Mouse (Mus musculus) limb, embryonic 11.5 days (tissue): ENCODE measurements at regions not wholly inside any gene's neighbourhood (a gene's known extent, or its start where the extent isn't known, plus 50 kb on each side); places are given as distances from the start of the nearest gene placed in this dataset.

Experiments used
- ATAC-seq: fragments of 200-750 bp; cut with Nextera tagmentation; 2 replicates; pipeline ENCODE4 v1.8.0; 2017; ENCODE audit warnings: low read depth; ENCODE audit not compliant: insufficient number of reproducible peaks, low FRiP score, low TSS enrichment
- DNase-seq: peaks from one replicate; pipeline ENCODE4 v3.0.0-alpha.2; 2015; ENCODE audit warnings: low spot score
- H3K27ac ChIP-seq: fragments of 300-500 bp; sonication (generic); replicated peaks from 2 replicates; pipeline ENCODE4 v1.5.1; 2014; ENCODE audit warnings: low read depth, mild to moderate bottlenecking, low read length
- H3K27me3 ChIP-seq: fragments of 300-500 bp; sonication (generic); 2 replicates; pipeline ENCODE4 v1.6.1; 2014; ENCODE audit warnings: mild to moderate bottlenecking, low read length, mixed read lengths; ENCODE audit not compliant: control insufficient read depth, insufficient read depth
- H3K36me3 ChIP-seq: fragments of 300-500 bp; sonication (generic); 2 replicates; pipeline ENCODE4 v1.6.1; 2014; ENCODE audit warnings: mild to moderate bottlenecking, low read length, moderate library complexity, mixed read lengths; ENCODE audit not compliant: control insufficient read depth, insufficient read depth
- H3K4me1 ChIP-seq: fragments of 300-500 bp; sonication (generic); 2 replicates; pipeline ENCODE4 v1.6.1; 2014; ENCODE audit warnings: low read length, mixed read lengths; ENCODE audit not compliant: control insufficient read depth, insufficient read depth
- H3K4me2 ChIP-seq: fragments of 300-500 bp; sonication (generic); 2 replicates; pipeline ENCODE4 v1.6.1; 2014; ENCODE audit warnings: low read depth, mild to moderate bottlenecking, moderate library complexity; ENCODE audit not compliant: severe bottlenecking
- H3K4me3 ChIP-seq: fragments of 300-500 bp; sonication (generic); 2 replicates; pipeline ENCODE4 v1.5.1; 2014; ENCODE audit warnings: low read depth, low read length
- H3K9ac ChIP-seq: fragments of 300-500 bp; sonication (generic); 2 replicates; pipeline ENCODE4 v1.6.1; 2014; ENCODE audit warnings: mild to moderate bottlenecking, low read length
- H3K9me3 ChIP-seq: fragments of 300-500 bp; sonication (generic); 2 replicates; pipeline ENCODE4 v1.6.1; 2016; ENCODE audit warnings: low read length; ENCODE audit not compliant: control insufficient read depth
- WGBS: fragments of 180-500 bp; shearing (Covaris S2); extraction: QIAGEN DNeasy Blood & Tissue Kit; methylation state at CpG from one replicate; pipeline ENCODE4 v1.1.7; 2014; 5-methylcytosine and 5-hydroxymethylcytosine counted together

DNA sequence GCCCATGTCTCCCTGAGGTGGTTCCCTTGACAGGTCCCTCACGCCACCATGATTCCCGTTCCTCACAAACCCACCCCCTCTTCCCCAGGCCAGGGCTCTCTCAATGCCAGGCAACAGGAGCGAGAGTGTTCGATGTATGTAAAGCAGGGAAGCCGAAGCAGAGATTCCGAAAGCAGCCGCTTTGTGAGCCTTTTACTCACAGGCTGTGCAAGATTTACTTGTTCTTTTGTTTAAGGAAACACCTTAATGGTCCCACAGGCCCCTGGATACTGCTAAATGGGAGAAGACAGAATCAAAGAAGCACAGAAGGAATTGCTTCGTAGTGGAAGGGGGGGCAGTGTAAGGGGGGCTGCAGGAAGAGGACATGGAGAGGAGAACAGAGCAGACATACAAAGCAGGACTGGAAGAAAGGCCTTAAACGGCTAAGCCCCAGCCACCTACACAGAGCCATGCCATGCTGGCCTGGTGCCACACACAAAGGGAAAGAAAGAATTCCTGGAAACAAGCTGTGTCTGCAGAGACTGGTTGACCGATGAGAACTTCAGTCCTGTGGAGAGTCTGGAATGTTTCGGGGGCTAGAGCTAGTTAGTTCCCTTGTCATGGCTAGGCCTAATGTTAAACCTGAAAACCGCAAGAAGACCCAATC, 270.1 kb upstream of the Sdk2 start:
- DNase-seq (no peak), ATAC-seq (no peak)
- H3K27ac ChIP-seq: no peak overlapping the region
- H3K4me1 ChIP-seq: no peaks in the 10 kb centered on the region
- H3K4me2 ChIP-seq: no peak overlapping the region
- no peaks in the 10 kb centered on the region for H3K9me3 ChIP-seq
- no peaks in the 10 kb centered on the region for H3K36me3 ChIP-seq
- WGBS: 75% methylated on average over 12 of the region's 12 CpGs
- H3K4me3 ChIP-seq: no peak overlapping the region
- H3K9ac ChIP-seq: no peak overlapping the region
- H3K27me3 ChIP-seq: no peaks in the 10 kb centered on the region

DNA sequence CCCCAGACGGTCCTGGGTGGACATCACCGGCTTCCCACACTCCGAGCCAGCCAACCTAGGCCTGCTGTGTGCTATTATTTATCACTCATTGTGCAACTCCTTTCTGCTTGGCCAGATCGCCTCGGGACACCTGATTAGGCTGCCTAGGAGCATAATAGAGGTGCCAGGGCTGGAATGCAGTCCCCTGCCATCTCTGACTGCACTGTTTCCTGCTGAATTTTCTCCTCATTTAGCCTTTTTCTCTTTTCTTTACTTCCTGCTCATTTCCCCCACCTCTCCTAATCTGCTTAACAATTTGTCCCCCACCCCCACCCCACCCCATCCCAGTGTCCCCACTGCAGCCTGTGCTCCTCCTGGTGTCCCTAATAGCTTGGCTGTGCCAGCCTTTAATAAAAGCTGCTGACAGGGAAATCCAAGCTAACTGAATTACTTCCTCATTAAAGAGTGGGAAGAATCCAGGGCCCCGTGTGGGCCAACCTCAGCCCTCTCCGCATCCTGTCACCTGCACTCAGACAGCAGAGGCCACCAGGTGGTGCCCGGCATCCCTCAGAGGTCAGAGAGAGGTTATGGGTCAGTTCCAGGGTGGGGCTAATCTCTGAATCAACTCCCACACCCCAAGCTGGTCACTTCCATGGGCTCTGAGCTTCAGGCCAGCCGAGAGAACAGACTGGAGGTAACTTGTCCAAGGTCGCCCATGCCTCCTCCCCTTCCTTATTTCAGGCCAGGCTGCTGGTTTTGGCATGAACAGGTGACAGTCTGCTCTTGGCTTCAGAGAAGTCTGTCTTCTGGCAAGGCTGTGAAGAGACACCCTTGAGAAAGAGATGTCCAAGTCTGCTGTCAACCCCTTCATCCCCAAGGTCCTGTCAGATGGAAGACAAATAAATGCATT, 269.3 kb upstream of the Sdk2 start:
- Histone ChIP-seq H3K4me3 (no peak overlapping the region), H3K9me3 (no peaks in the 10 kb centered on the region), H3K27me3 (no peaks in the 10 kb centered on the region), H3K27ac (no peak overlapping the region), H3K4me2 (no peak overlapping the region), H3K9ac (no peak overlapping the region), H3K4me1 (no peaks in the 10 kb centered on the region), H3K36me3 (no peaks in the 10 kb centered on the region)
- no peak for DNase-seq
- ATAC-seq: no peak
- 40% methylated on average over 10 of the region's 10 CpGs for WGBS

DNA sequence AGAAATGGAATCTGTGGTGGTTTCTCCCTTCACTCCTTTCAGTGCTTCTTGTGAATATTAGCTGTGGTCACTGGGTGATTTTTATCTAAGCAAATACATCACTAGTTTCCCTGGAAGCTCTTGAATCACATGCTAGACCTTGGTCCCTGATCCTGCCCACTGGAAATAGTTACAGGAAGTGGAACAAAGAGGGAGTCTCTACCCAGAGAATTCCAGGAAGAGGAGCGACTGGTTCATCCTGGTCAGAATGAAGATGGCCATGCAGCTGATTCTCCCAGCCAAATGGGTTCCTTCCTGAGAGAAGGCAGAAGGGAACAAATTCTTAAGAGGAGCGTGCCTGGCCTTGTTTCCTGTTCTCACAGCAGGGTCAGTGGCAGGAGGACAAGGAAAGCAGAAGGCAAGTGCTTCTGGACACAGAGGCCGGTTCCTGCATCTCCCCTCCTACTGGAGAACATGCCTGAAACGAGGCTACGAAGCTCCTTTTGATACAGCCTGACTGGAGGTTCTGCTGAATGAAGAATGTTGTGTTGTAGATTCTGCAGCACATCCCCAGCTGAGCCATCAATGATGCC, 264.8 kb upstream of the Sdk2 start:
- Histone ChIP-seq H3K4me2 (no peak overlapping the region), H3K4me3 (no peak overlapping the region), H3K4me1 (no peaks in the 10 kb centered on the region), H3K27me3 (no peaks in the 10 kb centered on the region), H3K36me3 (no peaks in the 10 kb centered on the region), H3K27ac (no peak overlapping the region), H3K9ac (no peak overlapping the region), H3K9me3 (no peaks in the 10 kb centered on the region)
- WGBS: 69% methylated on average over 5 of the region's 5 CpGs
- ATAC-seq: no peak
- no peak for DNase-seq

DNA sequence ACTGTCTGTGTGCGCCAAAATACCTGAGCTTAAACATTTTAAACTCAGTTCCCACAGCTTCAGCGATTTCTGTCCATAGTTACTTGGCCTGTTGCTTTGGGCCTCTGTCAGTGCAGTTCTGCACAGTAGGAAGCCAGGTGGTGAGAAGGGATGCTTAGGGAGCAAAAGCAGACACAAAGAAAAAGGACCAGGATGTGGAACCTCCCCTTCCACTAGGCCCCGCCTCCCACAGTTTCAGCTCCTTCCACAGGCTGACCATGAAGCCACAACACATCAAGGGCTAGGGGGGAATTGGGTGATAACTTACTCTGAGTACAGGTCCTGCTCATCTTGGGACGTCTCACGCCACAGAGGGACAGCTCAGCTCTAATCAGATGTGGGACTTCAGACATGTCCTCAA, 263.5 kb upstream of the Sdk2 start:
- WGBS: 82% methylated on average over 5 of the region's 5 CpGs

DNA sequence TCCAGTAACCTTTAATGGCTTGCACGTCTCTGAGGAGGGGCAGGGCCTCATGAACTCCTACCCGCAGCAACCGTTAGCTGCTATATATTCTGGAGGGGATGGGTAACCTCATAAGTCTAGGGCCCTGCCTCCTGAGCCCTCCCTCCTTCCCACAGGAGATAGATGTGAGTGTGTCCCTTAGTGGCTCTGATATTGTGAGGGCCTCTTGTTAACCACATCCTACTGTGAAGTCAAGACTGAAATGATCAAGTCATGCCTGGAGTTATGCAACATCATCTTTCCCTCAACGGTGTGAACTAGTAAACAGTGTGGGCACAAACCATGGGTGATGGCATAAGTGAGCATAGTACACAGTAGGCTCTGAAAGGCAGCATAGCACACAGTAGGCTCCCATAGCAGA, 255.8 kb upstream of the Sdk2 start:
- WGBS: 86% methylated on average over 4 of the region's 4 CpGs
- DNase-seq: no peak
- Histone ChIP-seq H3K4me1 (no peaks in the 10 kb centered on the region), H3K9ac (no peak overlapping the region), H3K27me3 (no peaks in the 10 kb centered on the region), H3K4me2 (no peak overlapping the region), H3K4me3 (no peak overlapping the region), H3K36me3 (no peaks in the 10 kb centered on the region), H3K27ac (no peak overlapping the region), H3K9me3 (no peaks in the 10 kb centered on the region)
- no peak for ATAC-seq

More for the DNA sequence above, 263.5 kb upstream of the Sdk2 start:
- Histone ChIP-seq H3K9ac (no peak overlapping the region), H3K4me3 (no peak overlapping the region), H3K27me3 (no peaks in the 10 kb centered on the region), H3K27ac (no peak overlapping the region), H3K4me2 (no peak overlapping the region), H3K9me3 (no peaks in the 10 kb centered on the region), H3K36me3 (no peaks in the 10 kb centered on the region), H3K4me1 (no peaks in the 10 kb centered on the region)
- no peak for ATAC-seq
- DNase-seq: no peak

DNA sequence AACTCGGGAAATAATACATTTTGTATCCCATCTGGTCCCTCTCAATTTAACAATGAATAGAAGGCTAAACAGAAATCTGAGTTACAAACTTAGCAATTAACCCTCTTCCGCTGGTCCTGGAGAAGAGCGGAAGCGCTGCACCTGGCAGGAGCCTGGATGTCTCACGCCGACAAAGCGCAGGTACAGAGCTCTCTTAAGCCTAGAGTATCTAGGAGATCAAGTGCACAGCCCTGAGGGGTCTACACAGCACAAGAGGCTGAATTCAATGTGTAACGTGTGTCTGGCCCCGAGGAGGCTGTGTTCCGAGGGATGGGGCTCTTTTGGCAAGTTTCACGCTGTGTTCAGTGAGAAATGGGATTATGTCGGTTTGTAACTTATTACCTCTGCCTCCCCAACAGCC, 255.1 kb upstream of the Sdk2 start:
- 81% methylated on average over 12 of the region's 12 CpGs for WGBS
- no peaks in the 10 kb centered on the region for H3K9me3 ChIP-seq
- no peaks in the 10 kb centered on the region for H3K27me3 ChIP-seq
- no peak overlapping the region for H3K4me2 ChIP-seq
- H3K36me3 ChIP-seq: no peaks in the 10 kb centered on the region
- no peak for ATAC-seq
- H3K4me1 ChIP-seq: no peaks in the 10 kb centered on the region
- DNase-seq: no peak
- no peak overlapping the region for H3K4me3 ChIP-seq
- no peak overlapping the region for H3K9ac ChIP-seq
- no peak overlapping the region for H3K27ac ChIP-seq

DNA sequence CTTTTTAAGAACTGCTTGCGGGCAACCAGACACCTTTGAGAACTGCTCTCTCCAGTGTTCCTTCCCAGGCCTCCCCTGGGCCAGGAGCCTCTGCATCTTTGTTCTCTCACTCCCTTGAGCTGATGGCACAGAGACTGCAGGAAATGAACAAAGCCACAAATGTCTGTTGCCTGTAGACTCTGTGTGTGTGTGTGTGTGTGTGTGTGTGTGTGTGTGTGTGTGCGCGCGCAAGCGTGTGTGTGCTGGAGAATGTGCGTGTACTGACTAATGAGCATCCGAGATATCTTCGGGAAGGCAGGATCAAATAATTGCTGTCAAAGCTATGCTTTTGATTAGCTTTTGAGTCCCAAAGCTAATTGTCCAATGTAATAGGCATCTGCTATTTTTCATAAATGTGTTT, 254.7 kb upstream of the Sdk2 start:
- Histone ChIP-seq H3K4me3 (no peak overlapping the region), H3K9ac (no peak overlapping the region), H3K27me3 (no peaks in the 10 kb centered on the region), H3K27ac (no peak overlapping the region), H3K4me2 (no peak overlapping the region), H3K4me1 (no peaks in the 10 kb centered on the region), H3K9me3 (no peaks in the 10 kb centered on the region), H3K36me3 (no peaks in the 10 kb centered on the region)
- DNase-seq: no peak
- WGBS: 92% methylated on average over 8 of the region's 8 CpGs
- no peak for ATAC-seq

DNA sequence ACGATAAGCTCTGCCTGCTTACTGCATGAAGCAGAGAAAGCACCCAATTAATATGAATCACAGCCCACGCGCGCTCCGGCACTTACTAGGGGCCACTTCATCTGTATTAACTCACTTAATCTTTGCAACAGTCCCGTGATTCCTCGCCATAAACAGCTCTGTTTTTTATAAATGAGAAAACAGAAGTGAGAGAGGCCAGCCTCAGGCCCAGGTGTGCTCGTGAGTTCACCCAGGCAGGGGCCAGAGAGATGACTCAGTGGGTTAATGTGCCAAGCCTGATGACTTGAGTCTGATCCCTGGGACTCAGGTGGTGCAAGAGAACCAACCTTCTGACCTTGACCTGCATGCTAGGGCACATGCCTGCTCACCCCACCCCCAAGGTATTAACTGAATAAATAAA, 248.4 kb upstream of the Sdk2 start:
- H3K36me3 ChIP-seq: no peaks in the 10 kb centered on the region
- no peak for DNase-seq
- H3K4me3 ChIP-seq: no peak overlapping the region
- H3K9ac ChIP-seq: no peak overlapping the region
- no peaks in the 10 kb centered on the region for H3K27me3 ChIP-seq
- no peak for ATAC-seq
- no peaks in the 10 kb centered on the region for H3K9me3 ChIP-seq
- 80% methylated on average over 8 of the region's 8 CpGs for WGBS
- no peak overlapping the region for H3K27ac ChIP-seq
- peaks cover 5% of the 10 kb centered on the region; the same call in 1 of the 2 replicates for H3K4me1 ChIP-seq
- no peak overlapping the region for H3K4me2 ChIP-seq
